In genomic region chr4:3064571-3064970, GRCm38 (mm10) we compare ENCODE assay signal across 18 mouse cellular contexts.
DNase-seq lines count a peak whose midpoint lies in the region.
"Had no signal": no experiment of that assay in that cellular context is flagged by ENCODE, and none has a peak within 500 bp of the region (broad histone marks: within the 10 kb centered on the region; RNA-seq: fewer than 3 reads in every experiment).

No protein-coding gene starts in this region.

- peak; percentile 0 to 11 for DNase-seq in cerebellum, postnatal 4 days (ENCODE audit: low spot score in 2 of 2)
- no peak for DNase-seq in cerebellum, adult 9-10 months
- peak; percentile 68 for DNase-seq in heart, embryonic 10.5 days (ENCODE audit: low spot score)
- no peak for DNase-seq in heart, postnatal 14 days
- DNase-seq in ovary, postnatal 36 days (ENCODE audit: low spot score): peak; percentile 2
- DNase-seq in ovary, postnatal 14 days (ENCODE audit: low spot score): no peak
- DNase-seq in naive thymus-derived CD4-positive, alpha-beta T cell, adult 2 months (ENCODE audit: low read depth): peak; percentile 2
- DNase-seq: adrenal gland, postnatal 10 days; cerebellum, postnatal 10 days; midbrain, embryonic 14.5 days; right cerebral cortex, adult 18-20 months; thymus, adult 2 months had no signal

- no peaks in the 10 kb centered on the region for H3K4me1 ChIP-seq in heart, embryonic 10.5 days
- H3K4me1 ChIP-seq: forebrain, embryonic 15.5 days; heart, embryonic 13.5 days; limb, embryonic 13.5 days; lung, embryonic 15.5 days; neural tube, embryonic 15.5 days had no signal

- no peak overlapping the region for H3K4me3 ChIP-seq in heart, embryonic 10.5 days
- H3K4me3 ChIP-seq: forebrain, embryonic 15.5 days; heart, embryonic 13.5 days; limb, embryonic 13.5 days; lung, embryonic 15.5 days; neural tube, embryonic 15.5 days had no signal

- H3K27ac ChIP-seq in heart, embryonic 10.5 days: no peak overlapping the region
- H3K27ac ChIP-seq: forebrain, embryonic 15.5 days; heart, embryonic 13.5 days; limb, embryonic 13.5 days; lung, embryonic 15.5 days; neural tube, embryonic 15.5 days had no signal

- 37% methylated on average over 3 of the region's 3 CpGs for whole genome bisulfite sequencing in heart, embryonic 10.5 days

- intact Hi-C loops in heart, postnatal 14 days (cut with DNase I): no loop called here

- peaks cover 86% of the 10 kb centered on the region for H3K9me3 ChIP-seq in heart, embryonic 10.5 days

- no peaks in the 10 kb centered on the region for H3K36me3 ChIP-seq in heart, embryonic 10.5 days
- H3K36me3 ChIP-seq: forebrain, embryonic 15.5 days; heart, embryonic 13.5 days; limb, embryonic 13.5 days; lung, embryonic 15.5 days; neural tube, embryonic 15.5 days had no signal

- no peaks in the 10 kb centered on the region for H3K27me3 ChIP-seq in heart, embryonic 10.5 days (ENCODE audit: insufficient read depth, poor library complexity, severe bottlenecking)
- H3K27me3 ChIP-seq: forebrain, embryonic 15.5 days; heart, embryonic 13.5 days; limb, embryonic 13.5 days; lung, embryonic 15.5 days; neural tube, embryonic 15.5 days; Patski had no signal

Comparison
In these comparisons a context has a peak if more than half of its experiments do, and no peak if none do; other contexts are left out.
1. DNase-seq: peak in cerebellum, postnatal 4 days (2 of 2), heart, embryonic 10.5 days (single experiment), ovary, postnatal 36 days (single experiment) and naive thymus-derived CD4-positive, alpha-beta T cell, adult 2 months (single experiment); none in cerebellum, adult 9-10 months (single experiment), heart, postnatal 14 days (0 of 2) and ovary, postnatal 14 days (single experiment).